Mouse (Mus musculus) urinary bladder, postnatal 0 days (tissue): ENCODE measurements around the gene Vmn1r188. TPM values are rescaled to one million over a fixed set of nuclear protein-coding genes. Genes with fewer than 3 reads are reported as not detected.

ENCODE experiments used
- microRNA-seq: library from miRNA; unstranded; fragments of <30 nt; microRNA quantifications from one replicate; pipeline ENCODE4, GENCODE M21; 2016
- polyA plus RNA-seq: library from polyadenylated mRNA; unstranded; fragments of >200 nt; fragmentation: Nextera tagmentation; extraction: Ambion mirVana; gene quantifications from 2 replicates; pipeline ENCODE4 v1.2.1, GENCODE M21; 2015

Vmn1r188 gene
- polyA plus RNA-seq: not detected in 2 replicates

GRCm38 (mm10) chr13:22084140-22084539 lies at the start of gene Vmn1r188:
TSS of gene Vmn1r188 (plus strand) at chr13:22084440.

GRCm38 (mm10) chr13:22035267-22036148 lies 48.7 kb upstream of the Vmn1r188 start, which contains the start of the genes Hist1h2ah and Hist1h2bk:
TSS of gene Hist1h2ah (minus strand) at chr13:22035568.
TSS of gene Hist1h2bk (plus strand) at chr13:22035870.

GRCm38 (mm10) chr13:22041142-22041536 lies 43.1 kb upstream of the Vmn1r188 start, which contains the start of gene Hist1h4i:
TSS of gene Hist1h4i (minus strand) at chr13:22041362.

GRCm38 (mm10) chr13:22042568-22043502 lies 41.4 kb upstream of the Vmn1r188 start, which contains the start of the genes Hist1h2ag and Hist1h2bj:
TSS of gene Hist1h2ag (minus strand) at chr13:22042944.
TSS of gene Hist1h2bj (plus strand) at chr13:22043214.

GRCm38 (mm10) chr13:22105724-22106123 lies 21.5 kb downstream of the Vmn1r188 start, which contains the start of gene Vmn1r189:
TSS of gene Vmn1r189 (minus strand) at chr13:22105824.

Small RNA genes lying within 50 kb of the gene (microRNA-seq; reads per million reads assigned to microRNA genes)
- gene Gm26300 (not detected), gene Gm44390 (not detected), gene Gm44486 (not detected)

Other genes starting within 250 kb of the Vmn1r188 start
- 1.1 and 1.2 TPM in 2 replicates for gene Zfp184, start 139.3 kb upstream of the Vmn1r188 start, polyA plus RNA-seq
- gene Pom121l2, start 103.2 kb upstream of the Vmn1r188 start, polyA plus RNA-seq: 0.17 TPM in 1 of 2 replicates, not detected in the other
- gene Prss16, start 74.7 kb upstream of the Vmn1r188 start, polyA plus RNA-seq: 0.35 and 0.80 TPM in 2 replicates
- gene Hist1h2ah, start 48.9 kb upstream of the Vmn1r188 start, polyA plus RNA-seq: 2.2 TPM in 1 of 2 replicates, not detected in the other
- gene Hist1h2bk, start 48.6 kb upstream of the Vmn1r188 start, polyA plus RNA-seq: 0.92 and 1.3 TPM in 2 replicates
- 4.6 and 7.5 TPM in 2 replicates for gene Hist1h4i, start 43.1 kb upstream of the Vmn1r188 start, polyA plus RNA-seq
- gene Hist1h2ag, start 41.5 kb upstream of the Vmn1r188 start, polyA plus RNA-seq: 8.4 and 8.8 TPM in 2 replicates
- gene Hist1h2bj, start 41.2 kb upstream of the Vmn1r188 start, polyA plus RNA-seq: 1.8 and 2.4 TPM in 2 replicates
- gene Vmn1r189, start 21.4 kb downstream of the Vmn1r188 start, polyA plus RNA-seq: not detected in 2 replicates
- not detected in 2 replicates for gene Vmn1r191, start 99.5 kb downstream of the Vmn1r188 start, polyA plus RNA-seq
- not detected in 2 replicates for gene Vmn1r192, start 106.7 kb downstream of the Vmn1r188 start, polyA plus RNA-seq
- gene Vmn1r193, start 138.7 kb downstream of the Vmn1r188 start, polyA plus RNA-seq: not detected in 2 replicates
- gene Vmn1r194, start 159.8 kb downstream of the Vmn1r188 start, polyA plus RNA-seq: not detected in 2 replicates
- not detected in 2 replicates for gene Vmn1r195, start 186.1 kb downstream of the Vmn1r188 start, polyA plus RNA-seq
- gene Vmn1r196, start 205.5 kb downstream of the Vmn1r188 start, polyA plus RNA-seq: not detected in 2 replicates
- gene Vmn1r197, start 240.1 kb downstream of the Vmn1r188 start, polyA plus RNA-seq: not detected in 2 replicates